Mouse (Mus musculus): Measurements from ENCODE around the gene Aspn.
"Not testable (repeated sequence)": the region's sequence is repeated elsewhere in the genome, so short reads cannot be mapped to it uniquely, and the experiment has no call there.

DNA sequence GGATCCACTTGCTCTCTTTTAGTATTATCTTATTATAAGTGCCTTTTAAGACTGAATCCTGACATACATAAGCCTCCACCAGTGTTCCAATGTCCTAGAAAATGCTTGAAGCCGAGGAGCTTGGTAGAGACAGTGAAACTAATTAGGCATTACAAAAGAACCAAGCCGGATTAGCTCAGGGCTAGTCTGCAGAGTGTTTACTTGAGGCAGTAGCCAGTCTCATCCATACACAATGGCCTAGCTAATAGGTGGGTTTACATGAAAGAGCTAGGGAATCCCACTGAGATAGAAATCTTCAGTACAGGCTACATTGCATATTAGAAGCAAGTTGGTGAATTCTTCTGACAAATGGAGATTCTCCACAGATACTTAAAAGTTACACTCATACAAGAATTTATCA lies 58.3 kb downstream of the Aspn start:
- TF ChIP-seq CTCF (conservative IDR thresholded peaks at IDR 0.05; ENCODE audit: insufficient read depth, insufficient read length, low read depth, low read length); POLR2A (IDR thresholded peaks at IDR 0.05; ENCODE audit: low read depth, low read length): not testable (repeated sequence)
